Mouse (Mus musculus) heart, postnatal 0 days (tissue): ENCODE measurements around the gene 1700019A02Rik.

Experiments used
- CTCF ChIP-seq: IDR thresholded peaks from 2 replicates; pipeline ENCODE4 v1.5.1; 2016; ENCODE audit warnings: antibody characterized with exemption, control low read depth, low read depth
- EP300 ChIP-seq: IDR thresholded peaks from 2 replicates; pipeline ENCODE4 v1.6.1; 2016; ENCODE audit warnings: antibody characterized with exemption, low read depth

- TF ChIP-seq CTCF (no peak), EP300 (no peak)
These were observed 16.5 kb upstream of the 1700019A02Rik start for GRCm38 (mm10) chr1:53203902-53204301.
